ENCODE assay signal across 8 mouse cellular contexts in the genomic region with DNA sequence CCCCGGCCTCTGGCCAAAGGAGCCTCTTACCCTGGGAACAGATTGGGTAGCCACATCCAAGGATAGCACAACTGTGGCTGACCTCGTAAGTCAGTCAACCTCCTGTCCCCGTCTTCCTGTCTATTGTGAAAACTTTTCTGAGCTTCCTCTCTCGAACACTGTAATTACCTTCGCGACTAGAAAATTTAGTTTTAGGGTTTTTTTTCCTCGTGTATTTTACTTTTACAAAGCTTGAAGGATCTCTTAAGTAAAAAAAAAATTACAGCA. TPM values are rescaled to one million over a fixed set of nuclear protein-coding genes. Genes with fewer than 3 reads are reported as not detected.
DNase-seq lines count a peak whose midpoint lies in the region; ATAC-seq and TF ChIP-seq lines count a peak whose summit lies in the region.

No protein-coding gene starts in this region.

- peak overlapping the region; percentile 83 to 85 for H3K4me3 ChIP-seq in heart, embryonic 14.5 days (ENCODE audit: control insufficient read depth in 1 of 2, insufficient read depth in 1 of 2, low read depth in 1 of 2, low read length in 2 of 2)
- peak overlapping the region; percentile 98 for H3K4me3 ChIP-seq in G1E (ENCODE audit: low read depth, low read length)

- peak overlapping the region in 1 of 2 experiments; percentile 52; a peak in 1 of 4 replicates for H3K27ac ChIP-seq in heart, embryonic 14.5 days (replicated peaks in 1 of 2; ENCODE audit: control insufficient read depth in 1 of 2, insufficient read depth in 1 of 2, low read depth in 2 of 2, low read length in 2 of 2)

- WGBS in heart, embryonic 14.5 days = 3% methylated on average over 7 of the region's 7 CpGs

- H3K36me3 ChIP-seq in heart, embryonic 14.5 days (ENCODE audit: control insufficient read depth, insufficient read depth, low read length) = peaks cover 35% of the 10 kb centered on the region
- peaks cover 38% of the 10 kb centered on the region for H3K36me3 ChIP-seq in G1E (replicated peaks)

- H3K4me2 ChIP-seq in heart, embryonic 14.5 days (ENCODE audit: low read length) = peak overlapping the region; percentile 88

- peak overlapping the region; percentile 86 for H3K9ac ChIP-seq in heart, embryonic 14.5 days (ENCODE audit: low read length)

- no peak for DNase-seq in heart, postnatal 4 days
- DNase-seq in G1E (ENCODE audit: low spot score) = no peak
- no peak for DNase-seq in cerebellum, postnatal 36 days
- DNase-seq in cerebellum, adult 11 months = no peak
- DNase-seq in lung, adult 18-20 months = no peak

- ATAC-seq in heart, embryonic 14.5 days (ENCODE audit: insufficient number of reproducible peaks, insufficient read depth, low FRiP score, low read depth) = no peak
- no peak for ATAC-seq in G1E (ENCODE audit: extremely low read depth, insufficient number of reproducible peaks, low FRiP score, poor library complexity, severe bottlenecking)
- peak; percentile 50 for ATAC-seq in granulocyte monocyte progenitor cell, adult 5-6 weeks (replicated peaks; ENCODE audit: poor library complexity, severe bottlenecking)
- peak; percentile 31 for ATAC-seq in megakaryocyte, adult 5-6 weeks (ENCODE audit: poor library complexity, severe bottlenecking)

- H3K9me3 ChIP-seq in heart, embryonic 14.5 days (ENCODE audit: control insufficient read depth, low read length) = no peaks in the 10 kb centered on the region
- no peaks in the 10 kb centered on the region for H3K9me3 ChIP-seq in G1E (replicated peaks)

- TF ChIP-seq CTCF in G1E (IDR thresholded peaks at IDR 0.05; ENCODE audit: low read depth, low read length) = no peak

- peaks cover 5 to 19% of the 10 kb centered on the region in 2 experiments; a peak in 3 of 4 replicates for H3K4me1 ChIP-seq in heart, embryonic 14.5 days (ENCODE audit: control insufficient read depth in 2 of 2, insufficient read depth in 2 of 2, low read length in 2 of 2)
- peaks cover 14% of the 10 kb centered on the region for H3K4me1 ChIP-seq in G1E (ENCODE audit: insufficient read depth, low read depth, low read length)

- H3K27me3 ChIP-seq in heart, embryonic 14.5 days (ENCODE audit: control insufficient read depth, insufficient read depth, low read length) = no peaks in the 10 kb centered on the region
- H3K27me3 ChIP-seq in G1E (ENCODE audit: insufficient read depth, low read length) = no peaks in the 10 kb centered on the region

RNA-seq across cellular contexts. Expression of a gene that starts 0.8 kb away (rescaled TPM):
- 12.4 and 14.9 TPM in 2 replicates for polyA plus RNA-seq in heart, embryonic 14.5 days (2014; fragmentation: Nextera tagmentation; extraction: Ambion mirVana)
- 10 to 100 TPM; 35.9 to 36.0 TPM for total RNA-seq in heart, postnatal 4 days (2021)
- total RNA-seq in G1E (2014; fragmentation: Nextera tagmentation) = 39.1 and 43.3 TPM in 2 replicates
- total RNA-seq in G1E (2017) = 100 and 108 TPM in 2 replicates
- polyA plus RNA-seq in G1E (2012) = 19.9 and 23.2 TPM in 2 replicates
- total RNA-seq in granulocyte monocyte progenitor cell, adult 5-6 weeks (2014; fragmentation: Nextera tagmentation) = 20.0 and 21.8 TPM in 2 replicates
- total RNA-seq in granulocyte monocyte progenitor cell, adult 5-6 weeks (2017) = 45.1 and 49.8 TPM in 2 replicates
- total RNA-seq in megakaryocyte, adult 5-6 weeks (2015) = 15.8 and 20.6 TPM in 2 replicates
- 36.2 and 41.9 TPM in 2 replicates for total RNA-seq in megakaryocyte, adult 5-6 weeks (2017)

RNA-seq across cellular contexts. Expression of a gene that starts 10.3 kb away (rescaled TPM):
- polyA plus RNA-seq in heart, embryonic 14.5 days (2014; fragmentation: Nextera tagmentation; extraction: Ambion mirVana) = not detected in 2 replicates
- total RNA-seq in heart, postnatal 4 days (2021) = under 1 TPM in 1 of 2 experiments, not detected in 1; 0.88 TPM
- total RNA-seq in G1E (2014; fragmentation: Nextera tagmentation) (not detected in 2 replicates), G1E (2017) (not detected in 2 replicates)
- not detected in 2 replicates for polyA plus RNA-seq in G1E (2012)
- not detected in 2 replicates for total RNA-seq in granulocyte monocyte progenitor cell, adult 5-6 weeks (2014; fragmentation: Nextera tagmentation)
- total RNA-seq in granulocyte monocyte progenitor cell, adult 5-6 weeks (2017) = not detected in 2 replicates
- not detected in 2 replicates for total RNA-seq in megakaryocyte, adult 5-6 weeks (2015)
- not detected in 2 replicates for total RNA-seq in megakaryocyte, adult 5-6 weeks (2017)

RNA-seq across cellular contexts. Expression of a gene that starts 32.0 kb away (rescaled TPM):
- 0.08 and 0.09 TPM in 2 replicates for polyA plus RNA-seq in heart, embryonic 14.5 days (2014; fragmentation: Nextera tagmentation; extraction: Ambion mirVana)
- under 1 TPM; 0.14 to 0.43 TPM for total RNA-seq in heart, postnatal 4 days (2021)
- 1.5 and 2.3 TPM in 2 replicates for total RNA-seq in G1E (2014; fragmentation: Nextera tagmentation)
- 0.29 and 0.38 TPM in 2 replicates for total RNA-seq in G1E (2017)
- 0.04 and 0.06 TPM in 2 replicates for polyA plus RNA-seq in G1E (2012)
- not detected in 2 replicates for total RNA-seq in granulocyte monocyte progenitor cell, adult 5-6 weeks (2014; fragmentation: Nextera tagmentation)
- total RNA-seq in granulocyte monocyte progenitor cell, adult 5-6 weeks (2017) = not detected in 2 replicates
- total RNA-seq in megakaryocyte, adult 5-6 weeks (2015) = not detected in 2 replicates
- 0.04 TPM in 1 of 2 replicates, not detected in the other for total RNA-seq in megakaryocyte, adult 5-6 weeks (2017)

RNA-seq across cellular contexts. Expression of a gene that starts 35.7 kb away (rescaled TPM):
- 3.5 and 5.9 TPM in 2 replicates for polyA plus RNA-seq in heart, embryonic 14.5 days (2014; fragmentation: Nextera tagmentation; extraction: Ambion mirVana)
- 1 to 10 TPM; 4.7 to 5.0 TPM for total RNA-seq in heart, postnatal 4 days (2021)
- total RNA-seq in G1E (2014; fragmentation: Nextera tagmentation) = not detected in 2 replicates
- 0.06 and 0.22 TPM in 2 replicates for total RNA-seq in G1E (2017)
- not detected in 2 replicates for polyA plus RNA-seq in G1E (2012)
- total RNA-seq in granulocyte monocyte progenitor cell, adult 5-6 weeks (2014; fragmentation: Nextera tagmentation) = not detected in 2 replicates
- not detected in 2 replicates for total RNA-seq in granulocyte monocyte progenitor cell, adult 5-6 weeks (2017)
- not detected in 2 replicates for total RNA-seq in megakaryocyte, adult 5-6 weeks (2015)
- 0.07 TPM in 1 of 2 replicates, not detected in the other for total RNA-seq in megakaryocyte, adult 5-6 weeks (2017)

Comparison
In these comparisons a context has a peak if more than half of its experiments do, and no peak if none do; other contexts are left out.
1. ATAC-seq: peak in granulocyte monocyte progenitor cell, adult 5-6 weeks (single experiment) and megakaryocyte, adult 5-6 weeks (single experiment); none in heart, embryonic 14.5 days (single experiment) and G1E (single experiment).